Mouse (Mus musculus): Measurements from ENCODE around the gene Hexb. TPM values are rescaled to one million over a fixed set of nuclear protein-coding genes. Genes with fewer than 3 reads are reported as not detected.
"Not testable (repeated sequence)": the region's sequence is repeated elsewhere in the genome, so short reads cannot be mapped to it uniquely, and the experiment has no call there.

The Hexb gene
- polyA plus RNA-seq, 1 experiment from 2014 or later: 135 TPM

GRCm38 (mm10) chr13:97184656-97185055, 13.5 kb downstream of the Hexb start:
- DNase-seq (ENCODE audit: low read depth, low spot score): no peak
- no peaks in the 10 kb centered on the region for H3K27me3 ChIP-seq
- in situ Hi-C loops (cut with MboI; ENCODE audit: low pct_unique_long_range_greater_than_20kb): no loop called here
- CTCF ChIA-PET: interaction anchor here (0.7 to 1.7 kb wide), 2 partner anchors 9 to 20 kb away, joined by 3 to 5 read pairs; no protein-coding TSS in a partner anchor
- TF ChIP-seq CTCF (IDR thresholded peaks at IDR 0.05): no peak
- POLR2A ChIA-PET: no interaction called here
- ATAC-seq: no peak

- in situ Hi-C loops (cut with MboI; ENCODE audit: low pct_unique_long_range_greater_than_20kb): no loop called here
- TF ChIP-seq CTCF (IDR thresholded peaks at IDR 0.05): no peak
- no peaks in the 10 kb centered on the region for H3K27me3 ChIP-seq
- POLR2A ChIA-PET: no interaction called here
- no peak for ATAC-seq
- CTCF ChIA-PET: interaction anchor here (1.7 kb wide), 1 partner anchor 9 kb away, joined by 5 read pairs; no protein-coding TSS in a partner anchor
- no peak for DNase-seq (ENCODE audit: low read depth, low spot score)
These were observed 14.0 kb downstream of the Hexb start for GRCm38 (mm10) chr13:97184168-97184567.

GRCm38 (mm10) chr13:97182821-97183220, 15.3 kb downstream of the Hexb start:
- CTCF ChIA-PET: no interaction called here
- no peak for TF ChIP-seq CTCF (IDR thresholded peaks at IDR 0.05)
- no peak for DNase-seq (ENCODE audit: low read depth, low spot score)
- H3K27me3 ChIP-seq: no peaks in the 10 kb centered on the region
- POLR2A ChIA-PET: no interaction called here
- in situ Hi-C loops (cut with MboI; ENCODE audit: low pct_unique_long_range_greater_than_20kb): no loop called here
- ATAC-seq: no peak

GRCm38 (mm10) chr13:97180113-97180828, 17.9 kb downstream of the Hexb start:
- in situ Hi-C loops (cut with MboI; ENCODE audit: low pct_unique_long_range_greater_than_20kb): no loop called here
- TF ChIP-seq CTCF (IDR thresholded peaks at IDR 0.05): no peak
- no peaks in the 10 kb centered on the region for H3K27me3 ChIP-seq
- ChIA-PET CTCF (no interaction called here), POLR2A (no interaction called here)
- ATAC-seq: no peak
- no peak for DNase-seq (ENCODE audit: low read depth, low spot score)

- in situ Hi-C loops (cut with MboI; ENCODE audit: low pct_unique_long_range_greater_than_20kb): no loop called here
- CTCF ChIA-PET: no interaction called here
- TF ChIP-seq CTCF (IDR thresholded peaks at IDR 0.05): no peak
- POLR2A ChIA-PET: no interaction called here
- DNase-seq (ENCODE audit: low read depth, low spot score): no peak
- no peak for ATAC-seq
- no peaks in the 10 kb centered on the region for H3K27me3 ChIP-seq
These were observed 19.2 kb downstream of the Hexb start for GRCm38 (mm10) chr13:97178943-97179342.

GRCm38 (mm10) chr13:97176731-97177130, 21.4 kb downstream of the Hexb start:
- H3K27me3 ChIP-seq: no peaks in the 10 kb centered on the region
- in situ Hi-C loops (cut with MboI; ENCODE audit: low pct_unique_long_range_greater_than_20kb): no loop called here
- CTCF ChIA-PET: interaction anchor here (0.7 kb wide), 1 partner anchor 11 kb away, joined by 3 read pairs; no protein-coding TSS in a partner anchor
- POLR2A ChIA-PET: interaction anchor here (0.5 kb wide), 1 partner anchor 38 kb away, joined by 5 read pairs; no protein-coding TSS in a partner anchor
- ATAC-seq: no peak
- TF ChIP-seq CTCF (IDR thresholded peaks at IDR 0.05): no peak
- no peak for DNase-seq (ENCODE audit: low read depth, low spot score)

- no peak for ATAC-seq
- in situ Hi-C loops (cut with MboI; ENCODE audit: low pct_unique_long_range_greater_than_20kb): no loop called here
These were observed 22.5 kb downstream of the Hexb start for GRCm38 (mm10) chr13:97175520-97176264.

GRCm38 (mm10) chr13:97145834-97146233, 52.3 kb downstream of the Hexb start:
- ChIA-PET CTCF (interaction anchor here (1.0 to 1.5 kb wide), 3 partner anchors 8 to 13 kb away, joined by 3 to 4 read pairs (median 3); partner anchors contain the start of genes Gfm2 and Nsa2), POLR2A (no interaction called here)
- ATAC-seq: no peak
- peak; percentile 70 for TF ChIP-seq CTCF (IDR thresholded peaks at IDR 0.05)
- in situ Hi-C loops (cut with MboI; ENCODE audit: low pct_unique_long_range_greater_than_20kb): no loop called here
- no peaks in the 10 kb centered on the region for H3K27me3 ChIP-seq
- DNase-seq (ENCODE audit: low read depth, low spot score): no peak

More at GRCm38 (mm10) chr13:97175520-97176264, 22.5 kb downstream of the Hexb start:
- TF ChIP-seq CTCF (IDR thresholded peaks at IDR 0.05): no peak
- no peaks in the 10 kb centered on the region for H3K27me3 ChIP-seq
- no peak for DNase-seq (ENCODE audit: low read depth, low spot score)
- POLR2A ChIA-PET: no interaction called here
- CTCF ChIA-PET: interaction anchor here (1.4 to 1.9 kb wide), 2 partner anchors 9 to 10 kb away, joined by 4 to 5 read pairs; no protein-coding TSS in a partner anchor

- ChIA-PET POLR2A (no interaction called here), CTCF (no interaction called here)
- ATAC-seq (no peak), DNase-seq (ENCODE audit: low read depth, low spot score) (no peak)
- TF ChIP-seq CTCF (IDR thresholded peaks at IDR 0.05): no peak
- H3K27me3 ChIP-seq: no peaks in the 10 kb centered on the region
- in situ Hi-C loops (cut with MboI; ENCODE audit: low pct_unique_long_range_greater_than_20kb): no loop called here
These were observed 55.8 kb downstream of the Hexb start for GRCm38 (mm10) chr13:97142321-97142720.

- ATAC-seq; DNase-seq (ENCODE audit: low read depth, low spot score); H3K27me3 ChIP-seq; in situ Hi-C loops (cut with MboI; ENCODE audit: low pct_unique_long_range_greater_than_20kb): not testable (repeated sequence)
- POLR2A ChIA-PET: interaction anchor here (0.7 kb wide), 2 partner anchors 38 to 352 kb away, joined by 5 read pairs; no protein-coding TSS in a partner anchor
- peak; percentile 17 for TF ChIP-seq CTCF (IDR thresholded peaks at IDR 0.05)
- CTCF ChIA-PET: interaction anchor here (1.2 to 1.4 kb wide), 2 partner anchors 11 to 15 kb away, joined by 3 read pairs; no protein-coding TSS in a partner anchor
These were observed 59.7 kb downstream of the Hexb start for GRCm38 (mm10) chr13:97138404-97138931.

Measured in Patski (cell line).